Mouse (Mus musculus) intestine, postnatal 0 days (tissue): Measurements from ENCODE around the gene Rapgef4. TPM values are rescaled to one million over a fixed set of nuclear protein-coding genes. Genes with fewer than 3 reads are reported as not detected.

Experiments
- ATAC-seq: fragments of 200-750 bp; cut with Nextera tagmentation; 2 replicates; pipeline ENCODE4 v1.8.0; 2017; ENCODE audit warnings: mild to moderate bottlenecking, moderate TSS enrichment, moderate library complexity
- H3K27ac ChIP-seq: fragments of 300-500 bp; sonication (generic); 2 replicates; pipeline ENCODE4 v1.5.1; 2014; ENCODE audit warnings: mild to moderate bottlenecking, low read depth, low read length, moderate library complexity
- H3K27me3 ChIP-seq: fragments of 300-500 bp; sonication (generic); replicated peaks from 2 replicates; pipeline ENCODE4 v1.6.1; 2014; ENCODE audit warnings: low read length, mixed read lengths; ENCODE audit not compliant: control insufficient read depth, insufficient read depth
- H3K36me3 ChIP-seq: fragments of 300-500 bp; sonication (generic); 2 replicates; pipeline ENCODE4 v1.6.1; 2014; ENCODE audit warnings: mild to moderate bottlenecking, moderate library complexity; ENCODE audit not compliant: control insufficient read depth, insufficient read depth
- H3K4me1 ChIP-seq: fragments of 300-500 bp; sonication (generic); replicated peaks from 2 replicates; pipeline ENCODE4 v1.6.1; 2014; ENCODE audit warnings: antibody characterized with exemption, low read length, mixed read lengths; ENCODE audit not compliant: control insufficient read depth, insufficient read depth
- H3K4me2 ChIP-seq: fragments of 300-500 bp; sonication (generic); replicated peaks from 2 replicates; pipeline ENCODE4 v1.6.1; 2014; ENCODE audit warnings: low read depth, mild to moderate bottlenecking, moderate library complexity
- H3K4me3 ChIP-seq: fragments of 300-500 bp; sonication (generic); 2 replicates; pipeline ENCODE4 v1.5.1; 2014; ENCODE audit warnings: low read depth, low read length
- H3K9ac ChIP-seq: fragments of 300-500 bp; sonication (generic); 2 replicates; pipeline ENCODE4 v1.6.1; 2014; ENCODE audit warnings: mild to moderate bottlenecking, low read depth, low read length
- H3K9me3 ChIP-seq: fragments of 300-500 bp; sonication (generic); 2 replicates; pipeline ENCODE4 v1.6.1; 2016; ENCODE audit warnings: mixed run types; ENCODE audit not compliant: control insufficient read depth
- CTCF ChIP-seq: sonication (generic); IDR thresholded peaks from 2 replicates; pipeline ENCODE4 v1.5.1; 2016; ENCODE audit warnings: low read depth, mild to moderate bottlenecking, control low read depth, antibody characterized with exemption, moderate library complexity
- WGBS: fragments of 180-500 bp; shearing (Covaris S2); extraction: QIAGEN DNeasy Blood & Tissue Kit; methylation state at CpG from one replicate; pipeline ENCODE4 v1.1.7; 2014; 5-methylcytosine and 5-hydroxymethylcytosine counted together
- polyA plus RNA-seq: library from polyadenylated mRNA; unstranded; fragments of >200 nt; fragmentation: Nextera tagmentation; extraction: Ambion mirVana; gene quantifications from 2 replicates; pipeline ENCODE4 v1.2.1, GENCODE M21; 2015

The Rapgef4 gene
- polyA plus RNA-seq, 1 experiment from 2014 or later, result 2.7 TPM

DNA sequence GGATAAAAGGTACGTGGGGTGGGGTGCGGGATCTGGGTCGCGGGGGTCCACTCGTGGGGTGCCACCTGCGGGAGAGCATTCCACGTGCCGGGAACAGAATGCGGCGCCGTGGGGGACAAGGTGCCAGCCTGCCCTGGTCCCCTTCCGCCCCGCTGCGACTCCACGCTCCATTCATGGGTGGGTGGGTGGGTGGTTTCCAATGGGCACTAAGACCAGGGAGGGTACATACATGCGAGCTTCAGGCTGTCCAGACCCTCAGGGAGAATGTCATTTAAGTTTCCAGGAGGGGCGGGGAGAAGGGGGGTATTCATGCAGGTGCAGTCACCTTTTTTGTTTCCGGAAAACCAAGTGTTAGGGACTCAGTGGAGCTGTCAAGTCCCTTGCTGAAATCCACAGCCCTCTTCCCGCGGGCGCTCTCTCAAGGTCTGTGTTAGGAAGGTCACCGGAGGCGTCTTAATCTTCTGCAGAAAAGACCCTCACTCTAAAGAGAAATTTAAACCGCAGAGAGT, 357 bp downstream of the Rapgef4 start:
- H3K4me2 ChIP-seq, result peak overlapping the region; percentile 98
- H3K9me3 ChIP-seq, result no peaks in the 10 kb centered on the region
- H3K9ac ChIP-seq, result peak overlapping the region; percentile 48
- 13% methylated on average over 24 of the region's 24 CpGs for WGBS
- 0 out of 2 replicates have a peak, but pooled peaks have one; percentile 10 for ATAC-seq
- peak overlapping the region; percentile 47 for H3K4me3 ChIP-seq
- no peaks in the 10 kb centered on the region for H3K27me3 ChIP-seq
- no peaks in the 10 kb centered on the region for H3K4me1 ChIP-seq
- no peak for TF ChIP-seq CTCF
- no peaks in the 10 kb centered on the region for H3K36me3 ChIP-seq
- H3K27ac ChIP-seq, result no peak overlapping the region

DNA sequence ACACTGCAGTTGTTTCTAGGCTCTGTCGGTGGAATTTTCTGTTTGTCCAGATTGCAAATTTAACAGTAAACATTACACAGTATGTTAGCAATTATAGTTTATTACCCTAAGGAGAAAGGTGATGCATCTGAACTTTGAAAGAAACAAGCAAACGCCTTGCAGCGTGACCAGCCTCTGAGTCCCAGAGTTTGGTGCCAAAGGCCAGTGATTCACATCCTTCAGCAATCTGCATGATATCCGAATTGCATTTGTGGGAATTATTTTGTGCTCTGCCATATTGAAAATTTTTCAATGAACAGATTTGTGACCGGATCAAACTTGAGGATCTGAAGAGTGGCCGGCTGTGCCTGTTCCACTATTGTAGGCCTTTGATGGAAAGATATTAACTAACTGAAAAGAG, 856 bp downstream of the Rapgef4 start:
- no peak for ATAC-seq
- H3K27me3 ChIP-seq, result no peaks in the 10 kb centered on the region
- no peaks in the 10 kb centered on the region for H3K9me3 ChIP-seq
- WGBS, result 63% methylated on average over 6 of the region's 6 CpGs
- H3K4me2 ChIP-seq, result peak overlapping the region; percentile 98
- 0 out of 2 replicates have a peak overlapping the region, but pooled peaks have one; percentile 47 for H3K4me3 ChIP-seq
- H3K36me3 ChIP-seq, result no peaks in the 10 kb centered on the region
- no peak for TF ChIP-seq CTCF
- H3K27ac ChIP-seq, result no peak overlapping the region
- no peaks in the 10 kb centered on the region for H3K4me1 ChIP-seq
- H3K9ac ChIP-seq, result no peak overlapping the region

DNA sequence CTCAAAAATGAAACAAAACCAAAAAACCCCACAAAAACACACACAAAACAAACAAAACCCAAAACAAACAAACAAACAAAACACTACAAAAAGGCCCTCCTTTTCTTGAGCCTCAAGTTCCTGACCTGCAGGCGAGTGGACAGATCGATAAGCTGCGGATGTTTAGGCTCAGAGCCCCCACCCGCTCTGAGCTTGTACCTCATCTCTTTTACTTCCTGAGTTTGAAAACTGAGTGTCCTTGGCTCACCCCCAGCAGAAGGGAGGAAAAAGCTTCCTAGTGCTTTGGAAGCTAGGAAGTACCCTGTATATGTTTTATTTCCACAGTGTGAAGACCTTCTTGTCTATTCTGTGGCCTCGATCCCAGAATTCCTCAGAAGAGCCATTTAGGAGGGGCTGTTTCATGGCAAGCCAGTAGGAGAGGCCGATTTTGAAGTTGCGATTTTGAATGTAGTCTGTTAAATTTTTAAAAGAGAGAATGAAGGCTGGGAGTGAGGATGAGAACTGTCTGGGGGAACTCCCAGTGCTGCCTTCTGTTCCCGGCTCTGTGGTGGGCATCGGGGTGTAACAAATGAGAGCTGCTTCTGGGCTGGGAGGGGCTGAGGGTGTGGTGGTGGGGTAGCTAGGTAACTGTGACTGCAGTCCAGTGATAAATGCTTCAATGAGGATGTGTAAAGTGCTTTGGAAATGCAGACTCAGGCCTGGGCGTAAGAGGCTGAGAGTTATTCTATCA, 2.0 kb downstream of the Rapgef4 start:
- H3K27ac ChIP-seq, result no peak overlapping the region
- H3K4me3 ChIP-seq, result no peak overlapping the region
- no peaks in the 10 kb centered on the region for H3K27me3 ChIP-seq
- 67% methylated on average over 10 of the region's 10 CpGs for WGBS
- no peak for TF ChIP-seq CTCF
- no peak overlapping the region for H3K4me2 ChIP-seq
- no peaks in the 10 kb centered on the region for H3K9me3 ChIP-seq
- ATAC-seq, result no peak
- H3K4me1 ChIP-seq, result no peaks in the 10 kb centered on the region
- H3K9ac ChIP-seq, result no peak overlapping the region
- no peaks in the 10 kb centered on the region for H3K36me3 ChIP-seq

DNA sequence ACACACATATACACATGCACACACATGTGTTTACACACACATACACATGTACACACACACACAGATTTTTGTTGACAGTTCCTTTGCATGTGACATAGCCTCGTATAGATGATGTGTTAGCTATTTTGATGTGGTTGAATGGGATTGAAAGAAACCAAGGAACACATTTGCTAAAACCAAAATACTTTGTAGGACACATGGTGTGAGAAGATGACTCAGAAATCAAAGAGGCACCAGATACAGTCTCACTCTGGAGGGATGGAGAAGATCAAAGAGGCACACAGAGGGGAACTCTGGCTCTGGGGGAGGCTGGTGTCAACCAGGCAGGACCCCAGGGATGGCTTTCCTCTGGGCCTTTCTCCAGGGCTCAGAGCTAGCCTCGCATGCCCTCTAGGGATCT, 4.7 kb downstream of the Rapgef4 start:
- Histone ChIP-seq H3K4me3 (no peak overlapping the region), H3K27ac (no peak overlapping the region), H3K4me1 (0 out of 2 replicates have a peak, but pooled peaks cover 2% of the 10 kb centered on the region), H3K27me3 (no peaks in the 10 kb centered on the region), H3K9me3 (no peaks in the 10 kb centered on the region), H3K36me3 (no peaks in the 10 kb centered on the region), H3K4me2 (no peak overlapping the region), H3K9ac (no peak overlapping the region)
- 77% methylated on average over 2 of the region's 2 CpGs for WGBS
- no peak for ATAC-seq
- TF ChIP-seq CTCF, result no peak

DNA sequence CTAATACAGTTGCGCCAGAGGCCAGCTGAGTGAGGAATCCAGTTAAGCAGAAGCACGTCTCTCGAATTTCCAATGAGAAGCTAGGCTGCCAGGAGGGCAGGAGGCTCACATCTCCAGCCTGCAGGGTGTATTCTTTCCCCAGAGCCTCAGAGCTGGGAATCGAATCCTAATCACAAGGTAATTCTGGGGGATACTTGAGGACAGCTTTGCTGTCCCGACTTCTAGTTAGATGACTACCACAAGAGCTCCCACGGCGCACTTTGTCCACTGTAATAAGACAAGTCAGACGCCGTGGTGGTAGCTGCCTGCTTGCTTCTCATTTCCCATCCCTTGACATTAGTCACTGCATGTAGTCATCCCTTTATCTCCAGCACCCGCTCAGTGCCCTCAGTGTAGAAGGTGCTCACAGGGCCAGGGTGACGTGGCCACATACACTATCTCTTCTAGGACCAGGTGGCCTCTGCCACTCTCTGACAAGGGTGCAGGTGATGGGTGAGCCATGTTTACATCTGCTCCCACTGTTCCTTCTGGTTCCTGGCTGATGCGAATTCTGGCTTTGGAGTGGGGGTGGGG, 5.3 kb downstream of the Rapgef4 start:
- Histone ChIP-seq H3K27me3 (no peaks in the 10 kb centered on the region), H3K4me2 (no peak overlapping the region), H3K9me3 (no peaks in the 10 kb centered on the region), H3K27ac (no peak overlapping the region), H3K36me3 (no peaks in the 10 kb centered on the region), H3K9ac (no peak overlapping the region), H3K4me3 (no peak overlapping the region), H3K4me1 (0 out of 2 replicates have a peak, but pooled peaks cover 2% of the 10 kb centered on the region)
- no peak for TF ChIP-seq CTCF
- ATAC-seq, result no peak
- WGBS, result 76% methylated on average over 12 of the region's 12 CpGs

DNA sequence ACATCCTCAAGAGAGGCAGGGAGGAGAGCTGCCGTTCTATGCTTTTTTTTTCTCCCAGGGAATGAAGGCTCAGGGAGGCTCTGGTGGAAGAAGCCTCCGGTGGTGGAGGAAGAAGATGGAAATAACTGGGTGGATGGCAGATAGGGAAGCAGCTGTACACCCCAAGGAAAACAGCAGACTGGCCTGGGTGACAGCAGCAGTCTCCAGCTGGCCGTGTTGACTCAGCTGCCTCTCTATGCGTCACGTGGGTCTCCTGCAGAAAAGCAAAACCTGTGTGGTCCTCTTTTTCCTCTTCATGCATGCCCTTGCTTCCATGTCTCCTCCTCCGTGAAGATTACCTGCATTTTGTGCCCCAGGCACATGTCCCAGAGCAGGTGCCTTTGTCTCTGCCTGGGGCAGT, 7.5 kb downstream of the Rapgef4 start:
- Histone ChIP-seq H3K4me1 (0 out of 2 replicates have a peak, but pooled peaks cover 2% of the 10 kb centered on the region), H3K9ac (no peak overlapping the region), H3K4me3 (no peak overlapping the region), H3K36me3 (no peaks in the 10 kb centered on the region), H3K27me3 (no peaks in the 10 kb centered on the region), H3K27ac (no peak overlapping the region), H3K4me2 (peak overlapping the region; percentile 4; the same call in 1 of the 2 replicates), H3K9me3 (no peaks in the 10 kb centered on the region)
- no peak for ATAC-seq
- 30% methylated on average over 6 of the region's 6 CpGs for WGBS
- no peak for TF ChIP-seq CTCF
